Mouse (Mus musculus): ENCODE measurements at regions not wholly inside any gene's neighbourhood (a gene's known extent, or its start where the extent isn't known, plus 50 kb on each side); places are given as distances from the start of the nearest gene placed in this dataset.
A peak's percentile ranks its signal among the peaks of the same experiment; 100 is the strongest.

- TF ChIP-seq CTCF (IDR thresholded peaks at IDR 0.05; ENCODE audit: control insufficient read depth, insufficient read depth, insufficient read length) (peak; percentile 77), CEBPB (IDR thresholded peaks at IDR 0.05; ENCODE audit: low read depth) (no peak), MAX (IDR thresholded peaks at IDR 0.05) (no peak), MYOG (IDR thresholded peaks at IDR 0.05; ENCODE audit: control insufficient read depth, extremely low read depth, insufficient read length) (no peak), USF1 (IDR thresholded peaks at IDR 0.05; ENCODE audit: low read depth) (no peak)
These were observed 70.9 kb upstream of the Thy1 start for GRCm38 (mm10) chr9:43972290-43972689.
